Mouse (Mus musculus): ENCODE data around the gene Myadm.
A peak's percentile ranks its signal among the peaks of the same experiment; 100 is the strongest.
"Not testable (repeated sequence)": the region's sequence is repeated elsewhere in the genome, so short reads cannot be mapped to it uniquely, and the experiment has no call there.

The Myadm gene

GRCm38 (mm10) chr7:3288976-3289970, at the start of gene Myadm, which contains the start of gene Prkcg:
TSS of gene Myadm (plus strand) at chr7:3289080.
TSS of gene Prkcg (plus strand) at chr7:3289179.
- peak; percentile 64 for DNase-seq (ENCODE audit: low spot score)

GRCm38 (mm10) chr7:3239193-3239592, 49.7 kb upstream of the Myadm start:
- DNase-seq (ENCODE audit: low spot score): no peak

GRCm38 (mm10) chr7:3260701-3261100, 28.2 kb upstream of the Myadm start:
- DNase-seq (ENCODE audit: low spot score): no peak

- no peak for DNase-seq (ENCODE audit: low spot score)
These were observed 27.4 kb upstream of the Myadm start for GRCm38 (mm10) chr7:3261446-3261845.

- peak; percentile 18 for DNase-seq (ENCODE audit: low spot score)
These were observed 26.1 kb upstream of the Myadm start for GRCm38 (mm10) chr7:3262789-3263188.

GRCm38 (mm10) chr7:3264390-3265022, 24.4 kb upstream of the Myadm start:
- no peak for DNase-seq (ENCODE audit: low spot score)

GRCm38 (mm10) chr7:3265311-3265710, 23.6 kb upstream of the Myadm start:
- no peak for DNase-seq (ENCODE audit: low spot score)

- no peak for DNase-seq (ENCODE audit: low spot score)
These were observed 21.6 kb upstream of the Myadm start for GRCm38 (mm10) chr7:3267261-3267660.

- DNase-seq (ENCODE audit: low spot score): no peak
These were observed 21.0 kb upstream of the Myadm start for GRCm38 (mm10) chr7:3267888-3268287.

GRCm38 (mm10) chr7:3268291-3268690, 20.6 kb upstream of the Myadm start:
- no peak for DNase-seq (ENCODE audit: low spot score)

GRCm38 (mm10) chr7:3272206-3272605, 16.7 kb upstream of the Myadm start:
- DNase-seq (ENCODE audit: low spot score): no peak

GRCm38 (mm10) chr7:3275455-3276170, 13.3 kb upstream of the Myadm start:
- DNase-seq (ENCODE audit: low spot score): peak; percentile 43

GRCm38 (mm10) chr7:3276781-3277180, 12.1 kb upstream of the Myadm start:
- DNase-seq (ENCODE audit: low spot score): not testable (repeated sequence)

GRCm38 (mm10) chr7:3280080-3280653, 8.7 kb upstream of the Myadm start:
- no peak for DNase-seq (ENCODE audit: low spot score)

- no peak for DNase-seq (ENCODE audit: low spot score)
These were observed 8.2 kb upstream of the Myadm start for GRCm38 (mm10) chr7:3280654-3281153.

- no peak for DNase-seq (ENCODE audit: low spot score)
These were observed 7.1 kb upstream of the Myadm start for GRCm38 (mm10) chr7:3281741-3282140.

- DNase-seq (ENCODE audit: low spot score): no peak
These were observed 5.6 kb upstream of the Myadm start for GRCm38 (mm10) chr7:3283081-3283875.

- DNase-seq (ENCODE audit: low spot score): no peak
These were observed 4.3 kb upstream of the Myadm start for GRCm38 (mm10) chr7:3284604-3285003.

GRCm38 (mm10) chr7:3286036-3286435, 2.8 kb upstream of the Myadm start:
- DNase-seq (ENCODE audit: low spot score): no peak

GRCm38 (mm10) chr7:3287186-3287585, 1.7 kb upstream of the Myadm start:
- peak; percentile 89 for DNase-seq (ENCODE audit: low spot score)
